Mouse (Mus musculus) large intestine, adult 2 months (tissue): ENCODE measurements around the gene Gal3st1. TPM values are rescaled to one million over a fixed set of nuclear protein-coding genes. Genes with fewer than 3 reads are reported as not detected.
A peak's percentile ranks its signal among the peaks of the same experiment; 100 is the strongest.
"Not testable (repeated sequence)": the region's sequence is repeated elsewhere in the genome, so short reads cannot be mapped to it uniquely, and the experiment has no call there.

Experiments used
- DNase-seq: peaks from one replicate; pipeline ENCODE4 v3.0.0-alpha.2; 2012; ENCODE audit warnings: low read depth, low spot score
- whole genome bisulfite sequencing: fragments of 180-500 bp; shearing (Covaris S2); methylation state at CpG from one replicate; pipeline ENCODE4 v1.1.7; 2018; 5-methylcytosine and 5-hydroxymethylcytosine counted together
- polyA plus RNA-seq: library from polyadenylated mRNA; depleted of rRNA; stranded (reverse); fragments of >200 nt; gene quantifications from 2 replicates; pipeline ENCODE4 v1.2.3, GENCODE M21; 2012

Gene Gal3st1
- polyA plus RNA-seq, 1 experiment: 44.4 TPM

GRCm38 (mm10) chr11:3981536-3981935 lies 1.9 kb upstream of the Gal3st1 start:
- DNase-seq: no peak
- 65% methylated on average over 6 of the region's 6 CpGs for WGBS

GRCm38 (mm10) chr11:3982275-3983209 lies 894 bp upstream of the Gal3st1 start:
- DNase-seq: no peak
- WGBS: 40% methylated on average over 7 of the region's 7 CpGs

- WGBS: 6% methylated on average over 15 of the region's 15 CpGs
- DNase-seq: no peak
Observed at GRCm38 (mm10) chr11:3983863-3984745, 668 bp downstream of the Gal3st1 start.

GRCm38 (mm10) chr11:3989748-3990147 lies 6.3 kb downstream of the Gal3st1 start:
- DNase-seq: no peak
- 83% methylated on average over 3 of the region's 3 CpGs for WGBS

GRCm38 (mm10) chr11:3993132-3993531 lies 9.7 kb downstream of the Gal3st1 start:
- 65% methylated on average over 6 of the region's 6 CpGs for WGBS
- no peak for DNase-seq

GRCm38 (mm10) chr11:3993914-3994313 lies 10.5 kb downstream of the Gal3st1 start:
- DNase-seq: no peak
- 93% methylated on average over 6 of the region's 6 CpGs for WGBS

GRCm38 (mm10) chr11:3995511-3995910 lies 12.1 kb downstream of the Gal3st1 start:
- no peak for DNase-seq
- 81% methylated on average over 5 of the region's 5 CpGs for WGBS

- no peak for DNase-seq
- WGBS: 90% methylated on average over 3 of the region's 3 CpGs
Observed at GRCm38 (mm10) chr11:3996840-3997239, 13.4 kb downstream of the Gal3st1 start.

GRCm38 (mm10) chr11:3997978-3998720 lies 14.7 kb downstream of the Gal3st1 start:
- 63% methylated on average over 66 of the region's 66 CpGs for WGBS
- no peak for DNase-seq

- WGBS: 21% methylated on average over 5 of the region's 5 CpGs
- DNase-seq: peak; percentile 59
Observed at GRCm38 (mm10) chr11:3999547-3999946, 16.1 kb downstream of the Gal3st1 start.

- 8% methylated on average over 5 of the region's 5 CpGs for WGBS
- DNase-seq: no peak
Observed at GRCm38 (mm10) chr11:4001603-4002002, 18.2 kb downstream of the Gal3st1 start.

- no peak for DNase-seq
- WGBS: 65% methylated on average over 5 of the region's 5 CpGs
Observed at GRCm38 (mm10) chr11:4005220-4005805, 21.9 kb downstream of the Gal3st1 start.

GRCm38 (mm10) chr11:4006462-4006861 lies 23.0 kb downstream of the Gal3st1 start:
- DNase-seq: no peak
- 80% methylated on average over 3 of the region's 3 CpGs for WGBS

- DNase-seq: no peak
- whole genome bisulfite sequencing: 78% methylated on average over 1 of the region's 1 CpGs
Observed at GRCm38 (mm10) chr11:4012616-4013015, 29.2 kb downstream of the Gal3st1 start.

GRCm38 (mm10) chr11:4015796-4016195 lies 32.4 kb downstream of the Gal3st1 start:
- not testable (repeated sequence) for DNase-seq
- 82% methylated on average over 14 of the region's 14 CpGs for WGBS

- DNase-seq: not testable (repeated sequence)
- 80% methylated on average over 13 of the region's 13 CpGs for WGBS
Observed at GRCm38 (mm10) chr11:4022111-4022510, 38.7 kb downstream of the Gal3st1 start.

GRCm38 (mm10) chr11:4023321-4023720 lies 39.9 kb downstream of the Gal3st1 start:
- 47% methylated on average over 2 of the region's 2 CpGs for WGBS
- DNase-seq: no peak

GRCm38 (mm10) chr11:4027066-4027465 lies 43.6 kb downstream of the Gal3st1 start:
- DNase-seq: no peak
- WGBS: 78% methylated on average over 8 of the region's 8 CpGs

- WGBS: 65% methylated on average over 9 of the region's 9 CpGs
- no peak for DNase-seq
Observed at GRCm38 (mm10) chr11:4027561-4028334, 44.3 kb downstream of the Gal3st1 start.
